Mouse (Mus musculus) stomach, postnatal 0 days (tissue): ENCODE measurements around the gene Ptpn22.

Source experiments
- CTCF ChIP-seq: IDR thresholded peaks from 2 replicates; pipeline ENCODE4 v1.5.1; 2016; ENCODE audit warnings: antibody characterized with exemption, low read depth, mild to moderate bottlenecking, moderate library complexity
- EP300 ChIP-seq: optimal IDR thresholded peaks from 2 replicates; pipeline ENCODE3; 2016; ENCODE audit warnings: antibody characterized with exemption

DNA sequence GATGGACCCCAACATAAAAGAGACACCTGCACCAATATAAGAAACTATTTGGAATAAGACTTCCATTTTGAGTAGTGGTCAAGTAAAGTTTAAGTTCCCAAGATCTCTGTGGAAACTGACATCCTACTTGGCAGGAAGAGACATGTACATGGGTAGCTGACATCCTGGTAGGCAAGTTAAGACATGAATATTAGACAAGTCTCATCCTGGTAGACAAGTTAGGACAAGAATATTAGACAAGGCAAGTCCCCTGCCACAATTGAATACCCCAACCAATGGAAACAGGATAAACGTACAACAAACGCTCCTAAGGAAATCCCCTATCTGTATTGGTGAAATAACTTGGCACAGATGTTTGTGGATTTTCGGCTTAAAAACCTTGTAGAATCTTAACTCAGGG is 33.8 kb downstream of the Ptpn22 start:
- TF ChIP-seq CTCF (no peak), EP300 (no peak)
